12 mouse cellular contexts compared by ENCODE assay signal in genomic region chr7:27133156-27133555, GRCm38 (mm10). TPM values are rescaled to one million over a fixed set of nuclear protein-coding genes. Genes with fewer than 3 reads are reported as not detected.
DNase-seq lines count a peak whose midpoint lies in the region; ATAC-seq and TF ChIP-seq lines count a peak whose summit lies in the region.
"Had no signal": no experiment of that assay in that cellular context is flagged by ENCODE, and none has a peak within 500 bp of the region (broad histone marks: within the 10 kb centered on the region; RNA-seq: fewer than 3 reads in every experiment).

No protein-coding gene starts in this region.

- H3K27me3 ChIP-seq in lung, embryonic 14.5 days (ENCODE audit: insufficient read depth, low read length), result no peaks in the 10 kb centered on the region
- no peaks in the 10 kb centered on the region for H3K27me3 ChIP-seq in lung, postnatal 0 days (replicated peaks; ENCODE audit: insufficient read depth, low read length)
- H3K27me3 ChIP-seq in liver, embryonic 15.5 days, result no peaks in the 10 kb centered on the region

- TF ChIP-seq EP300 in lung, postnatal 0 days (IDR thresholded peaks at IDR 0.05), result no peak

- H3K27ac ChIP-seq in lung, embryonic 14.5 days (ENCODE audit: low read depth), result no peak overlapping the region
- H3K27ac ChIP-seq in lung, postnatal 0 days (ENCODE audit: low read length), result no peak overlapping the region
- H3K27ac ChIP-seq in liver, embryonic 15.5 days (replicated peaks), result no peak overlapping the region

- H3K9me3 ChIP-seq in lung, embryonic 14.5 days (ENCODE audit: low read depth, low read length), result no peaks in the 10 kb centered on the region
- H3K9me3 ChIP-seq in lung, postnatal 0 days (ENCODE audit: low read length), result no peaks in the 10 kb centered on the region
- no peaks in the 10 kb centered on the region for H3K9me3 ChIP-seq in liver, embryonic 15.5 days (replicated peaks)

- WGBS in lung, embryonic 14.5 days, result 37% methylated on average over 12 of the region's 12 CpGs
- WGBS in lung, postnatal 0 days, result 35% methylated on average over 12 of the region's 12 CpGs
- WGBS in liver, embryonic 15.5 days (ENCODE audit: insufficient replicate concordance), result 57% methylated on average over 12 of the region's 12 CpGs

- peak overlapping the region; percentile 11; the same call in 1 of the 2 replicates for H3K4me2 ChIP-seq in lung, embryonic 14.5 days
- no peak overlapping the region for H3K4me2 ChIP-seq in lung, postnatal 0 days (replicated peaks; ENCODE audit: low read depth, low read length)
- no peak overlapping the region for H3K4me2 ChIP-seq in liver, embryonic 15.5 days

- H3K4me1 ChIP-seq in lung, embryonic 14.5 days (ENCODE audit: insufficient read depth), result no peaks in the 10 kb centered on the region; the same call in 1 of the 2 replicates
- no peaks in the 10 kb centered on the region for H3K4me1 ChIP-seq in lung, postnatal 0 days (ENCODE audit: insufficient read depth, low read depth, low read length)
- no peaks in the 10 kb centered on the region for H3K4me1 ChIP-seq in liver, embryonic 15.5 days (replicated peaks)

- H3K36me3 ChIP-seq in lung, embryonic 14.5 days (ENCODE audit: insufficient read depth), result no peaks in the 10 kb centered on the region
- no peaks in the 10 kb centered on the region for H3K36me3 ChIP-seq in lung, postnatal 0 days (ENCODE audit: insufficient read depth, low read length)
- no peaks in the 10 kb centered on the region for H3K36me3 ChIP-seq in liver, embryonic 15.5 days (replicated peaks)

- H3K9ac ChIP-seq in lung, embryonic 14.5 days, result no peak overlapping the region
- H3K9ac ChIP-seq in lung, postnatal 0 days (replicated peaks; ENCODE audit: low read depth), result no peak overlapping the region
- H3K9ac ChIP-seq in liver, embryonic 15.5 days, result no peak overlapping the region

- peak; percentile 10 to 14 for DNase-seq in cerebellum, postnatal 25 days
- DNase-seq in cerebellum, adult 18-20 months, result no peak
- DNase-seq in lung, embryonic 14.5 days, result peak; percentile 78
- DNase-seq in lung, postnatal 0 days (ENCODE audit: low spot score), result no peak
- DNase-seq in kidney, adult 9 months, result peak; percentile 72
- no peak for DNase-seq in layer of hippocampus, postnatal 36 days
- no peak for DNase-seq in layer of hippocampus, postnatal 25 days (ENCODE audit: extremely low spot score in 1 of 2, low spot score in 1 of 2)
- DNase-seq: layer of hippocampus, adult 9-11 months had no signal

- no peak overlapping the region for H3K4me3 ChIP-seq in lung, embryonic 14.5 days (ENCODE audit: low read depth, low read length)
- H3K4me3 ChIP-seq in lung, postnatal 0 days (ENCODE audit: low read depth, low read length), result no peak overlapping the region
- H3K4me3 ChIP-seq in liver, embryonic 15.5 days (replicated peaks), result no peak overlapping the region

- peak; percentile 41; the same call in 1 of the 2 replicates for ATAC-seq in lung, embryonic 14.5 days (ENCODE audit: insufficient read depth)
- no peak for ATAC-seq in lung, postnatal 0 days
- peak; percentile 42; the same call in 1 of the 2 replicates for ATAC-seq in liver, embryonic 15.5 days (ENCODE audit: insufficient read depth)

- no peak for TF ChIP-seq CTCF in lung, embryonic 14.5 days (IDR thresholded peaks at IDR 0.05; ENCODE audit: low read depth)
- no peak for TF ChIP-seq CTCF in lung, postnatal 0 days (IDR thresholded peaks at IDR 0.05)

RNA-seq across cellular contexts. Expression of gene Cyp2f2, which starts 13.4 kb away (rescaled TPM):
- 9.3 and 12.3 TPM in 2 replicates for polyA plus RNA-seq in lung, embryonic 14.5 days (2014; fragmentation: Nextera tagmentation; extraction: Ambion mirVana)
- polyA plus RNA-seq in lung, postnatal 0 days (2015; fragmentation: Nextera tagmentation; extraction: Ambion mirVana), result 585 and 665 TPM in 2 replicates
- polyA plus RNA-seq in liver, embryonic 15.5 days (2015; fragmentation: Nextera tagmentation; extraction: Ambion mirVana), result 1.3 and 1.9 TPM in 2 replicates
- total RNA-seq in layer of hippocampus, postnatal 36 days (2021), result under 1 TPM in 1 of 2 experiments, not detected in 1; 0.17 TPM
- total RNA-seq in layer of hippocampus, postnatal 25 days (2021), result under 1 TPM in 1 of 2 experiments, not detected in 1; 0.20 TPM
- polyA plus RNA-seq: brain, embryonic 14.5 days; C2C12 had no signal

RNA-seq across cellular contexts. Expression of gene Cyp2t4, which starts 20.4 kb away (rescaled TPM):
- 0.11 and 0.20 TPM in 2 replicates for polyA plus RNA-seq in lung, embryonic 14.5 days (2014; fragmentation: Nextera tagmentation; extraction: Ambion mirVana)
- polyA plus RNA-seq in lung, postnatal 0 days (2015; fragmentation: Nextera tagmentation; extraction: Ambion mirVana), result 0.14 TPM in 1 of 2 replicates, not detected in the other
- polyA plus RNA-seq in liver, embryonic 15.5 days (2015; fragmentation: Nextera tagmentation; extraction: Ambion mirVana), result not detected in 2 replicates
- not detected for total RNA-seq in layer of hippocampus, postnatal 36 days (2021)
- not detected for total RNA-seq in layer of hippocampus, postnatal 25 days (2021)
- total RNA-seq: heart, postnatal 14 days had no signal
- polyA plus RNA-seq: brain, embryonic 14.5 days; C2C12 had no signal

RNA-seq across cellular contexts. Expression of gene Egln2, which starts 33.4 kb away (rescaled TPM):
- polyA plus RNA-seq in lung, embryonic 14.5 days (2014; fragmentation: Nextera tagmentation; extraction: Ambion mirVana), result 48.4 and 50.0 TPM in 2 replicates
- polyA plus RNA-seq in lung, postnatal 0 days (2015; fragmentation: Nextera tagmentation; extraction: Ambion mirVana), result 68.0 and 75.1 TPM in 2 replicates
- 29.2 and 37.3 TPM in 2 replicates for polyA plus RNA-seq in liver, embryonic 15.5 days (2015; fragmentation: Nextera tagmentation; extraction: Ambion mirVana)
- 100 to 1,000 TPM; 102 to 108 TPM for total RNA-seq in layer of hippocampus, postnatal 36 days (2021)
- 10 to 100 TPM; 91.6 to 99.5 TPM for total RNA-seq in layer of hippocampus, postnatal 25 days (2021)

RNA-seq across cellular contexts. Expression of gene Rab4b, which starts 45.5 kb away (rescaled TPM):
- polyA plus RNA-seq in lung, embryonic 14.5 days (2014; fragmentation: Nextera tagmentation; extraction: Ambion mirVana), result 59.4 and 62.1 TPM in 2 replicates
- 79.6 and 82.3 TPM in 2 replicates for polyA plus RNA-seq in lung, postnatal 0 days (2015; fragmentation: Nextera tagmentation; extraction: Ambion mirVana)
- 21.2 and 23.0 TPM in 2 replicates for polyA plus RNA-seq in liver, embryonic 15.5 days (2015; fragmentation: Nextera tagmentation; extraction: Ambion mirVana)
- 10 to 100 TPM; 93.5 to 98.7 TPM for total RNA-seq in layer of hippocampus, postnatal 36 days (2021)
- total RNA-seq in layer of hippocampus, postnatal 25 days (2021), result 10 to 100 TPM; 89.6 to 92.5 TPM

RNA-seq across cellular contexts. Expression of gene Gm21983, which starts 47.7 kb away (rescaled TPM):
- polyA plus RNA-seq in lung, embryonic 14.5 days (2014; fragmentation: Nextera tagmentation; extraction: Ambion mirVana), result 0.55 and 1.5 TPM in 2 replicates
- polyA plus RNA-seq in lung, postnatal 0 days (2015; fragmentation: Nextera tagmentation; extraction: Ambion mirVana), result 0.35 TPM in 1 of 2 replicates, not detected in the other
- not detected in 2 replicates for polyA plus RNA-seq in liver, embryonic 15.5 days (2015; fragmentation: Nextera tagmentation; extraction: Ambion mirVana)
- not detected for total RNA-seq in layer of hippocampus, postnatal 36 days (2021)
- not detected for total RNA-seq in layer of hippocampus, postnatal 25 days (2021)
- total RNA-seq: heart, postnatal 14 days had no signal
- polyA plus RNA-seq: brain, embryonic 14.5 days had no signal

Comparison
In these comparisons a context has a peak if more than half of its experiments do, and no peak if none do; other contexts are left out.
1. DNase-seq: peak in cerebellum, postnatal 25 days (2 of 2), lung, embryonic 14.5 days (single experiment) and kidney, adult 9 months (single experiment); none in cerebellum, adult 18-20 months (0 of 2), lung, postnatal 0 days (single experiment), layer of hippocampus, postnatal 36 days (0 of 2) and layer of hippocampus, postnatal 25 days (0 of 2).
2. RNA of gene Cyp2f2, which starts 13.4 kb away (polyA plus RNA-seq): 585 to 665 TPM in lung, postnatal 0 days; 9.3 to 12.3 TPM in lung, embryonic 14.5 days and 1.3 to 1.9 TPM in liver, embryonic 15.5 days; every median in the first group is over 10 times any median in the second.